Mouse (Mus musculus): Measurements from ENCODE around the gene Gprc5c.

Gprc5c gene

GRCm38 (mm10) chr11:114850452-114851268, at the start of gene Gprc5c:
TSS of gene Gprc5c (plus strand) at chr11:114851152.
- no peak for DNase-seq (ENCODE audit: extremely low read depth, low read depth)

GRCm38 (mm10) chr11:114801906-114802305, 49.0 kb upstream of the Gprc5c start:
- DNase-seq (ENCODE audit: extremely low read depth, low read depth), result no peak

- no peak for DNase-seq (ENCODE audit: extremely low read depth, low read depth)
Measured at GRCm38 (mm10) chr11:114802540-114803267, 48.2 kb upstream of the Gprc5c start.

- DNase-seq (ENCODE audit: extremely low read depth, low read depth), result no peak
Measured at GRCm38 (mm10) chr11:114803990-114804389, 47.0 kb upstream of the Gprc5c start.

- no peak for DNase-seq (ENCODE audit: extremely low read depth, low read depth)
Measured at GRCm38 (mm10) chr11:114807025-114807424, 43.9 kb upstream of the Gprc5c start.

- no peak for DNase-seq (ENCODE audit: extremely low read depth, low read depth)
Measured at GRCm38 (mm10) chr11:114807686-114808427, 43.1 kb upstream of the Gprc5c start.

- DNase-seq (ENCODE audit: extremely low read depth, low read depth), result no peak
Measured at GRCm38 (mm10) chr11:114809371-114809770, 41.6 kb upstream of the Gprc5c start.

- DNase-seq (ENCODE audit: extremely low read depth, low read depth), result no peak
Measured at GRCm38 (mm10) chr11:114810344-114810743, 40.6 kb upstream of the Gprc5c start.

- DNase-seq (ENCODE audit: extremely low read depth, low read depth), result no peak
Measured at GRCm38 (mm10) chr11:114812731-114813240, 38.2 kb upstream of the Gprc5c start.

- no peak for DNase-seq (ENCODE audit: extremely low read depth, low read depth)
Measured at GRCm38 (mm10) chr11:114814873-114815592, 35.9 kb upstream of the Gprc5c start.

- DNase-seq (ENCODE audit: extremely low read depth, low read depth), result no peak
Measured at GRCm38 (mm10) chr11:114816934-114817333, 34.0 kb upstream of the Gprc5c start.

GRCm38 (mm10) chr11:114818185-114818584, 32.8 kb upstream of the Gprc5c start:
- no peak for DNase-seq (ENCODE audit: extremely low read depth, low read depth)

- DNase-seq (ENCODE audit: extremely low read depth, low read depth), result no peak
Measured at GRCm38 (mm10) chr11:114819110-114819509, 31.8 kb upstream of the Gprc5c start.

GRCm38 (mm10) chr11:114820444-114820843, 30.5 kb upstream of the Gprc5c start:
- no peak for DNase-seq (ENCODE audit: extremely low read depth, low read depth)

GRCm38 (mm10) chr11:114821325-114821724, 29.6 kb upstream of the Gprc5c start:
- no peak for DNase-seq (ENCODE audit: extremely low read depth, low read depth)

- no peak for DNase-seq (ENCODE audit: extremely low read depth, low read depth)
Measured at GRCm38 (mm10) chr11:114822727-114823126, 28.2 kb upstream of the Gprc5c start.

GRCm38 (mm10) chr11:114823199-114823725, 27.7 kb upstream of the Gprc5c start:
- no peak for DNase-seq (ENCODE audit: extremely low read depth, low read depth)

- DNase-seq (ENCODE audit: extremely low read depth, low read depth), result no peak
Measured at GRCm38 (mm10) chr11:114826686-114827085, 24.3 kb upstream of the Gprc5c start.

GRCm38 (mm10) chr11:114829499-114830432, 21.2 kb upstream of the Gprc5c start:
- no peak for DNase-seq (ENCODE audit: extremely low read depth, low read depth)

GRCm38 (mm10) chr11:114830433-114830773, 20.5 kb upstream of the Gprc5c start:
- DNase-seq (ENCODE audit: extremely low read depth, low read depth), result no peak
